Mouse (Mus musculus) WW6 (cell line): ENCODE measurements around the gene Marf1.
"Not testable (repeated sequence)": the region's sequence is repeated elsewhere in the genome, so short reads cannot be mapped to it uniquely, and the experiment has no call there.

Experiments
- DNase-seq: peaks from one replicate; pipeline ENCODE4 v3.0.0-alpha.2; 2013; ENCODE audit warnings: low read depth, low spot score

The Marf1 gene

DNA sequence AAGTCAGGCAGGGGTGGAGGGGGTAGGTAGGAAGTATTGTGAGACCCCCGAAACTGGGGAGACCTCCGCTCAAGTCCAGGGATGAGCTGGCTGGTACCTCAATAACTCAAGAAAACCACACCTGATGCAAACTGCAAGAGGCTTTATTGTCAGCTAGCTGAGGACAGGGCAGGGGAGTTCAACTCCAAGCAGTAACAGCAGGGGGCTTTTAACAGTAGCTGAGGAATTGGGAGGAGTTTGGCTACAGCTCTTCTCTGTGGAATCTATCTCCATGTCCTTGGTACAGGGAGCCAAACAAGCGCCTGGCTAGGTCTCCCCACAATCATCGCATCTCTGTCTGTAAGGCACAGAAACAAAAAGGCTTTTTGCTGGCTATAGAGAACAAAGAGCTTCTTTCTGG is 96.6 kb downstream of the Marf1 start:
- not testable (repeated sequence) for DNase-seq

- DNase-seq = no peak
These were observed 103.3 kb downstream of the Marf1 start for GRCm38 (mm10) chr16:14059869-14060268.
